Mouse (Mus musculus) ES-E14 (cell line): ENCODE results near the gene Syngr4.

Experiments
- CHD2 ChIP-seq: IDR thresholded peaks from 2 replicates; pipeline ENCODE4 v1.6.1; 2014; ENCODE audit warnings: mild to moderate bottlenecking, low read depth, low read length, inconsistent platforms
- HCFC1 ChIP-seq: IDR thresholded peaks from 2 replicates; pipeline ENCODE4 v1.6.1; 2012; ENCODE audit warnings: low read length, inconsistent platforms, borderline replicate concordance; ENCODE audit not compliant: insufficient read depth
- ZC3H11A ChIP-seq: IDR thresholded peaks from 2 replicates; pipeline ENCODE4 v1.6.1; 2012; ENCODE audit warnings: low read depth, mild to moderate bottlenecking, inconsistent platforms, low read length, borderline replicate concordance

- TF ChIP-seq ZC3H11A: no peak
- TF ChIP-seq CHD2: no peak
- no peak for TF ChIP-seq HCFC1
Observed at GRCm38 (mm10) chr7:45856950-45857901, 39.3 kb downstream of the Syngr4 start.
